Mouse (Mus musculus): ENCODE measurements around the gene Rbfox2.
"Not testable (repeated sequence)": the region's sequence is repeated elsewhere in the genome, so short reads cannot be mapped to it uniquely, and the experiment has no call there.

The Rbfox2 gene

GRCm38 (mm10) chr15:77091394-77091793 is 215.4 kb downstream of the Rbfox2 start:
- no peak for DNase-seq

- DNase-seq: no peak
Observed at GRCm38 (mm10) chr15:77090531-77090930, 216.3 kb downstream of the Rbfox2 start.

GRCm38 (mm10) chr15:77089249-77089648 is 217.6 kb downstream of the Rbfox2 start:
- DNase-seq: no peak

- DNase-seq: no peak
Observed at GRCm38 (mm10) chr15:77086488-77086887, 220.3 kb downstream of the Rbfox2 start.

- DNase-seq: no peak
Observed at GRCm38 (mm10) chr15:77085818-77086217, 221.0 kb downstream of the Rbfox2 start.

- no peak for DNase-seq
Observed at GRCm38 (mm10) chr15:77081454-77081853, 225.3 kb downstream of the Rbfox2 start.

GRCm38 (mm10) chr15:77080684-77081254 is 226.0 kb downstream of the Rbfox2 start:
- no peak for DNase-seq

- DNase-seq: no peak
Observed at GRCm38 (mm10) chr15:77079890-77080361, 226.9 kb downstream of the Rbfox2 start.

- DNase-seq: no peak
Observed at GRCm38 (mm10) chr15:77079256-77079822, 227.5 kb downstream of the Rbfox2 start.

GRCm38 (mm10) chr15:77078786-77079185 is 228.0 kb downstream of the Rbfox2 start:
- no peak for DNase-seq

- DNase-seq: no peak
Observed at GRCm38 (mm10) chr15:77077906-77078305, 228.9 kb downstream of the Rbfox2 start.

GRCm38 (mm10) chr15:77076523-77076922 is 230.3 kb downstream of the Rbfox2 start:
- DNase-seq: no peak

- no peak for DNase-seq
Observed at GRCm38 (mm10) chr15:77072556-77073163, 234.1 kb downstream of the Rbfox2 start.

- no peak for DNase-seq
Observed at GRCm38 (mm10) chr15:77071501-77071900, 235.3 kb downstream of the Rbfox2 start.

- DNase-seq: no peak
Observed at GRCm38 (mm10) chr15:77070745-77071268, 236.0 kb downstream of the Rbfox2 start.

- DNase-seq: no peak
Observed at GRCm38 (mm10) chr15:77069019-77069418, 237.8 kb downstream of the Rbfox2 start.

- no peak for DNase-seq
Observed at GRCm38 (mm10) chr15:77068439-77068861, 238.4 kb downstream of the Rbfox2 start.

GRCm38 (mm10) chr15:77066233-77066632 is 240.6 kb downstream of the Rbfox2 start:
- no peak for DNase-seq

GRCm38 (mm10) chr15:77065259-77065852 is 241.4 kb downstream of the Rbfox2 start:
- DNase-seq: no peak

GRCm38 (mm10) chr15:77062746-77063145 is 244.1 kb downstream of the Rbfox2 start:
- DNase-seq: no peak

- not testable (repeated sequence) for DNase-seq
Observed at GRCm38 (mm10) chr15:77059416-77059815, 247.4 kb downstream of the Rbfox2 start.

GRCm38 (mm10) chr15:77058566-77058965 is 248.2 kb downstream of the Rbfox2 start:
- no peak for DNase-seq

- DNase-seq: no peak
Observed at GRCm38 (mm10) chr15:77056791-77057051, 250.1 kb downstream of the Rbfox2 start.
